Mouse (Mus musculus) lung, adult 2 months (tissue): ENCODE data around the gene Syce3.

ENCODE experiments used
- CTCF ChIP-seq: fragments of 200-500 bp; IDR thresholded peaks from 2 replicates; pipeline ENCODE4 v1.5.1; 2011; ENCODE audit warnings: mild to moderate bottlenecking, low read length, control low read depth; ENCODE audit not compliant: insufficient read depth
- POLR2A ChIP-seq: fragments of 200-500 bp; IDR thresholded peaks from 2 replicates; pipeline ENCODE4 v1.6.1; 2011; ENCODE audit warnings: low read depth, mild to moderate bottlenecking, control low read depth, low read length, borderline replicate concordance; ENCODE audit errors: extremely low read depth

DNA sequence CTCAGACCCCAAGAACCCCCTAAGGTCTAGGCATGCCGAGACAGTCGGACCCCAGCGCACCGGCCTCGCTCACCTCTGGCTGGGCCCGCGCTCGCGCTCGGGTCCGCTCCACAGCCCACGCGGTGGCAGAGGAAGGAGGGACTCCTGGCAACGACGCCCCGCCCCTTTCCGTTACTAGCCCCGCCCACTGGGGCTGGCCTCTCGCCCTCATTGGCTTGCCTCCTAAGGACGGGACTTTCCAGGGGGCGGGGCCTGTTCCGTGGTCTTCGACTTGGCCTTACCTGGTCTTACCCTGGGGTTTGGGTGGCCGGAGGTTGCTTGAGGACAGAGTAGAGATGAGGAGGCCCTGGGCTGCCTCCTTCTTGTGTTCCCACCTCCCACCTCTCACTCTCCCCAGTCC lies at the start of gene Syce3:
- TF ChIP-seq CTCF = no peak
- TF ChIP-seq POLR2A = no peak
